Comparison of ENCODE assay signal across 34 mouse cellular contexts in genomic region chr3:107272433-107272832, GRCm38 (mm10). TPM values are rescaled to one million over a fixed set of nuclear protein-coding genes. Genes with fewer than 3 reads are reported as not detected.
DNase-seq lines count a peak whose midpoint lies in the region; ATAC-seq lines count a peak whose summit lies in the region.
"Had no signal": no experiment of that assay in that cellular context is flagged by ENCODE, and none has a peak within 500 bp of the region (broad histone marks: within the 10 kb centered on the region; RNA-seq: fewer than 3 reads in every experiment).

No protein-coding gene starts in this region.

- H3K36me3 ChIP-seq in heart, embryonic 12.5 days = no peaks in the 10 kb centered on the region
- H3K36me3 ChIP-seq in liver, embryonic 12.5 days = no peaks in the 10 kb centered on the region
- H3K36me3 ChIP-seq: embryonic facial prominence, embryonic 10.5 days; embryonic facial prominence, embryonic 13.5 days; forebrain, embryonic 12.5 days; forebrain, embryonic 15.5 days; G1E had no signal

- H3K4me1 ChIP-seq in heart, embryonic 12.5 days (replicated peaks) = no peaks in the 10 kb centered on the region
- H3K4me1 ChIP-seq in liver, embryonic 12.5 days = peaks cover 8% of the 10 kb centered on the region
- H3K4me1 ChIP-seq: embryonic facial prominence, embryonic 10.5 days; embryonic facial prominence, embryonic 13.5 days; forebrain, embryonic 12.5 days; forebrain, embryonic 15.5 days had no signal

- H3K4me3 ChIP-seq in heart, embryonic 12.5 days = no peak overlapping the region
- H3K4me3 ChIP-seq in liver, embryonic 12.5 days = no peak overlapping the region
- H3K4me3 ChIP-seq: embryonic facial prominence, embryonic 10.5 days; embryonic facial prominence, embryonic 13.5 days; erythroblast, embryonic 14.5 days; forebrain, embryonic 12.5 days; forebrain, embryonic 15.5 days had no signal

- DNase-seq in heart, adult 8-10 months (ENCODE audit: low spot score) = no peak
- DNase-seq in liver = no peak
- DNase-seq in c-Kit-positive CD71-positive TER-119-negative erythroid progenitor cells, embryonic 14.5 days (ENCODE audit: low read depth) = peak; percentile 8
- no peak for DNase-seq in embryo, embryonic 9.5 days (ENCODE audit: extremely low spot score)
- DNase-seq in B cell, adult 2 months = no peak
- DNase-seq: adrenal gland, adult 8-10 months; adrenal gland, postnatal 25 days; cerebellum, adult 11 months; cerebellum, adult 2 months; cerebellum, adult 9-11 months; cerebellum, postnatal 25 days; gastrocnemius, postnatal 25 days; heart, adult 18-20 months; heart, postnatal 14 days; heart, postnatal 4 days had no signal

- no peak overlapping the region for H3K27ac ChIP-seq in heart, embryonic 12.5 days (ENCODE audit: poor library complexity, severe bottlenecking)
- H3K27ac ChIP-seq in liver, embryonic 12.5 days = no peak overlapping the region
- H3K27ac ChIP-seq: embryonic facial prominence, embryonic 10.5 days; embryonic facial prominence, embryonic 13.5 days; forebrain, embryonic 12.5 days; forebrain, embryonic 15.5 days; hindbrain, embryonic 14.5 days; hindbrain, postnatal 0 days had no signal

- WGBS in heart, embryonic 12.5 days = 71% methylated on average over 3 of the region's 3 CpGs
- WGBS in liver, embryonic 12.5 days (ENCODE audit: insufficient replicate concordance) = 67% methylated on average over 3 of the region's 3 CpGs

- ATAC-seq in heart, embryonic 12.5 days (ENCODE audit: insufficient number of reproducible peaks, low FRiP score) = peak; percentile 39; the same call in 1 of the 2 replicates
- peak; percentile 51 for ATAC-seq in liver, embryonic 12.5 days
- ATAC-seq in megakaryocyte progenitor cell, adult 5-6 weeks (replicated peaks; ENCODE audit: poor library complexity) = peak; percentile 62
- ATAC-seq: activated CD4-positive, CD25-positive, alpha-beta regulatory T cell, adult 4 months; forebrain, embryonic 15.5 days; hindbrain, postnatal 0 days; inflammation-experienced regulatory T-cells, adult 6 months had no signal

- no peak overlapping the region for H3K9ac ChIP-seq in heart, embryonic 12.5 days
- H3K9ac ChIP-seq in liver, embryonic 12.5 days = no peak overlapping the region
- H3K9ac ChIP-seq: embryonic facial prominence, embryonic 13.5 days; forebrain, embryonic 12.5 days; forebrain, embryonic 15.5 days; hindbrain, embryonic 14.5 days had no signal

- peaks cover 8% of the 10 kb centered on the region for H3K27me3 ChIP-seq in heart, embryonic 12.5 days (replicated peaks)
- peaks cover 8% of the 10 kb centered on the region for H3K27me3 ChIP-seq in liver, embryonic 12.5 days (replicated peaks)
- H3K27me3 ChIP-seq: embryonic facial prominence, embryonic 13.5 days; forebrain, embryonic 12.5 days; forebrain, embryonic 15.5 days had no signal

- no peak overlapping the region for H3K4me2 ChIP-seq in heart, embryonic 12.5 days
- H3K4me2 ChIP-seq in liver, embryonic 12.5 days = no peak overlapping the region
- H3K4me2 ChIP-seq: embryonic facial prominence, embryonic 13.5 days; forebrain, embryonic 12.5 days; forebrain, embryonic 15.5 days; heart, embryonic 11.5 days; hindbrain, embryonic 14.5 days had no signal

- no peaks in the 10 kb centered on the region for H3K9me3 ChIP-seq in heart, embryonic 12.5 days (replicated peaks)
- no peaks in the 10 kb centered on the region for H3K9me3 ChIP-seq in liver, embryonic 12.5 days (replicated peaks)
- H3K9me3 ChIP-seq: embryonic facial prominence, embryonic 10.5 days; embryonic facial prominence, embryonic 13.5 days; forebrain, embryonic 12.5 days; forebrain, embryonic 15.5 days; G1E had no signal

RNA-seq across cellular contexts. Expression of gene Lamtor5, which starts 6.2 kb away (rescaled TPM):
- 129 and 137 TPM in 2 replicates for polyA plus RNA-seq in heart, embryonic 12.5 days (2016; fragmentation: Nextera tagmentation; extraction: Ambion mirVana)
- total RNA-seq in heart, adult 8-10 months (2022) = 10 to 100 TPM; 64.5 to 71.1 (median 67.1) TPM
- polyA plus RNA-seq in liver, embryonic 12.5 days (2016; fragmentation: Nextera tagmentation; extraction: Ambion mirVana) = 123 and 128 TPM in 2 replicates
- 122 and 131 TPM in 2 replicates for total RNA-seq in megakaryocyte progenitor cell, adult 5-6 weeks (2015)
- total RNA-seq in megakaryocyte progenitor cell, adult 5-6 weeks (2017) = 47.2 and 71.8 TPM in 2 replicates

RNA-seq across cellular contexts. Expression of gene Slc16a4, which starts 18.6 kb away (rescaled TPM):
- polyA plus RNA-seq in heart, embryonic 12.5 days (2016; fragmentation: Nextera tagmentation; extraction: Ambion mirVana) = 2.6 TPM in 2 replicates
- total RNA-seq in heart, adult 8-10 months (2022) = under 1 TPM; 0.19 to 0.81 (median 0.44) TPM
- polyA plus RNA-seq in liver, embryonic 12.5 days (2016; fragmentation: Nextera tagmentation; extraction: Ambion mirVana) = 1.0 and 1.2 TPM in 2 replicates
- total RNA-seq in megakaryocyte progenitor cell, adult 5-6 weeks (2015) = 0.35 TPM in 1 of 2 replicates, not detected in the other
- total RNA-seq in megakaryocyte progenitor cell, adult 5-6 weeks (2017) = 0.37 TPM in 1 of 2 replicates, not detected in the other
- polyA plus RNA-seq: erythroblast, embryonic 14.5 days; G1E had no signal

RNA-seq across cellular contexts. Expression of gene Prok1, which starts 32.9 kb away (rescaled TPM):
- polyA plus RNA-seq in heart, embryonic 12.5 days (2016; fragmentation: Nextera tagmentation; extraction: Ambion mirVana) = not detected in 2 replicates
- not detected for total RNA-seq in heart, adult 8-10 months (2022)
- not detected in 2 replicates for polyA plus RNA-seq in liver, embryonic 12.5 days (2016; fragmentation: Nextera tagmentation; extraction: Ambion mirVana)
- 0.22 TPM in 1 of 2 replicates, not detected in the other for total RNA-seq in megakaryocyte progenitor cell, adult 5-6 weeks (2015)
- total RNA-seq in megakaryocyte progenitor cell, adult 5-6 weeks (2017) = not detected in 2 replicates
- total RNA-seq: CH12.LX; common myeloid progenitor, adult 5-6 weeks; gastrocnemius, adult 8-10 months; gastrocnemius, postnatal 25 days; heart, postnatal 14 days had no signal
- polyA plus RNA-seq: embryonic facial prominence, embryonic 10.5 days; erythroblast, embryonic 14.5 days; forebrain, embryonic 12.5 days; forebrain, embryonic 15.5 days; heart, embryonic 11.5 days; heart, embryonic 16.5 days; hindbrain, embryonic 11.5 days had no signal

RNA-seq across cellular contexts. Expression of gene A630076J17Rik, which starts 42.0 kb away (rescaled TPM):
- polyA plus RNA-seq in heart, embryonic 12.5 days (2016; fragmentation: Nextera tagmentation; extraction: Ambion mirVana) = not detected in 2 replicates
- total RNA-seq in heart, adult 8-10 months (2022) = not detected
- polyA plus RNA-seq in liver, embryonic 12.5 days (2016; fragmentation: Nextera tagmentation; extraction: Ambion mirVana) = not detected in 2 replicates
- total RNA-seq in megakaryocyte progenitor cell, adult 5-6 weeks (2015) = not detected in 2 replicates
- not detected in 2 replicates for total RNA-seq in megakaryocyte progenitor cell, adult 5-6 weeks (2017)
- total RNA-seq: adrenal gland, adult 8-10 months; adrenal gland, postnatal 25 days; CH12.LX; common myeloid progenitor, adult 5-6 weeks; G1E; gastrocnemius, adult 8-10 months; gastrocnemius, postnatal 25 days; heart, adult 18-20 months; heart, postnatal 14 days; heart, postnatal 4 days; hindbrain, postnatal 0 days had no signal
- polyA plus RNA-seq: activated CD4-positive, CD25-positive, alpha-beta regulatory T cell, adult 4 months; cerebellum, adult 2 months; embryonic facial prominence, embryonic 10.5 days; embryonic facial prominence, embryonic 13.5 days; erythroblast, embryonic 14.5 days; forebrain, embryonic 12.5 days; forebrain, embryonic 15.5 days; G1E; heart, embryonic 11.5 days; hindbrain, embryonic 11.5 days; hindbrain, embryonic 14.5 days; hindbrain, postnatal 0 days had no signal

RNA-seq across cellular contexts. Expression of gene Cym, which starts 50.9 kb away (rescaled TPM):
- 0.18 TPM in 1 of 2 replicates, not detected in the other for polyA plus RNA-seq in heart, embryonic 12.5 days (2016; fragmentation: Nextera tagmentation; extraction: Ambion mirVana)
- not detected for total RNA-seq in heart, adult 8-10 months (2022)
- polyA plus RNA-seq in liver, embryonic 12.5 days (2016; fragmentation: Nextera tagmentation; extraction: Ambion mirVana) = not detected in 2 replicates
- not detected in 2 replicates for total RNA-seq in megakaryocyte progenitor cell, adult 5-6 weeks (2015)
- total RNA-seq in megakaryocyte progenitor cell, adult 5-6 weeks (2017) = not detected in 2 replicates
- total RNA-seq: CH12.LX; common myeloid progenitor, adult 5-6 weeks; G1E; gastrocnemius, adult 8-10 months; gastrocnemius, postnatal 25 days; heart, adult 18-20 months; heart, postnatal 14 days; heart, postnatal 4 days had no signal
- polyA plus RNA-seq: cerebellum, adult 2 months; erythroblast, embryonic 14.5 days; forebrain, embryonic 12.5 days; G1E; hindbrain, embryonic 11.5 days; hindbrain, embryonic 14.5 days; hindbrain, postnatal 0 days had no signal
